Mouse (Mus musculus): ENCODE results near the gene Klhdc8b. TPM values are rescaled to one million over a fixed set of nuclear protein-coding genes. Genes with fewer than 3 reads are reported as not detected.

Klhdc8b gene
- polyA plus RNA-seq, 1 experiment from 2014 or later: 69.1 TPM

DNA sequence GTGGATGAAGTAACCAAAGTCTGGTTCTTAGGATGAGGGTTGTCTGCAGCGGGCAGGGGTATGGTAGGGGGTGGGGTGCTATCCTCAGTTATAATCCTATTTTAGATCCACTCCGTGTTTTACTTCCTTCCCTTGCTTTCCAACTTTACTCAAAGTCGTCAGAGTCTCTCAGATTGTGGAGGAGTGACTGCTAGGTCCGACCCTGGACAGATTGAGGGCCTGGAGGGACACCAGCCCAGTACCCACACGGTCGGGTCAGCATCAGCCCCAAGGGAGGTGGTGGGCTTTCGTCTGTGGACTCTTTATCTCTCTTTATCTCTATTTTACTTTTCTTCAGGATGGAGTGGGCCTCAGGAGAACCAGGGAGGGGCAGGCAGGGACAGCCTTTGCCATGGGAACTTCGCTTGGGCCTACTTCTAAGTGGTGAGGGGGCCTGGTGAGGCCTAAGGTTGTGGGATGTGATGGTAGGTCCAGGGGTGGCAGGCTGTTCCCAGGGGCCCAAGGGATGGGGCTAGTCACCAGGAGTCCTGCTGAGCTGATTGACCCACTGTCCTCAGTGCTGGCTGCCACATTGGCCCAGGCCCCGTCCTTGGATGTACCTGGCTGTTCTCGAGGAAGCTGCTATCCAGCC lies 18.5 kb upstream of the Klhdc8b start, which contains the start of gene Lamb2:
Lamb2 (plus strand) TSS at position 16 of the 631 bp plus-strand sequence.
- H3K27ac ChIP-seq: peak within 1 kb of the TSS; percentile 36; the same call in 1 of the 2 replicates
- 8% methylated on average over 10 of the region's 10 CpGs for WGBS
- peak within 1 kb of the TSS; percentile 38 for H3K4me3 ChIP-seq
- peak within 1 kb of the TSS; percentile 55 for H3K4me2 ChIP-seq
- peaks cover 23% of the 10 kb centered on the region for H3K4me1 ChIP-seq (replicated peaks)
- no peaks in the 10 kb centered on the region; the same call in 1 of the 2 replicates for H3K36me3 ChIP-seq
- ATAC-seq (ENCODE audit: low FRiP score): 0 out of 2 replicates have a peak, but pooled peaks have one; percentile 33
- H3K9ac ChIP-seq: peak within 1 kb of the TSS; percentile 66
- no peaks in the 10 kb centered on the region for H3K9me3 ChIP-seq
- no peaks in the 10 kb centered on the region for H3K27me3 ChIP-seq

DNA sequence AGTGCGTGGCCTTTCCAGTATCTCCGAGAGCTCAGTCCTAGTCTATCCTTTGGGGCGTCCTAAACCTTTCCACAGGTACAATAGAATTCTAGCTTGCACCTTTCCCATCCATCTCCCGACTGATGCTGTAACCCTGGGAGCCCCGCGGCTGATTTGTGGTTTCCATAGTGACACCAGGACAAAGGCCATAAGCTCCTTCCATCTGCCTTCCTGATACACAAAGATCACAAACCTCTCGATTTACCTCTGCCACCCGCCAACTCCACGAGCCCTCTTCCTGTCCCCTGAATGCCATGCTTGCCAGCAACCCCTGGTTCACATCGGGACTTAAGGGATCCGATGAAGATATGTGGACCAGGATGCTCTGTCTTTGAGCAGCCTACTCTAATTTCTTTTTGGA lies 17.9 kb upstream of the Klhdc8b start:
- H3K9ac ChIP-seq: 0 out of 2 replicates have a peak overlapping the region, but pooled peaks have one; percentile 29

DNA sequence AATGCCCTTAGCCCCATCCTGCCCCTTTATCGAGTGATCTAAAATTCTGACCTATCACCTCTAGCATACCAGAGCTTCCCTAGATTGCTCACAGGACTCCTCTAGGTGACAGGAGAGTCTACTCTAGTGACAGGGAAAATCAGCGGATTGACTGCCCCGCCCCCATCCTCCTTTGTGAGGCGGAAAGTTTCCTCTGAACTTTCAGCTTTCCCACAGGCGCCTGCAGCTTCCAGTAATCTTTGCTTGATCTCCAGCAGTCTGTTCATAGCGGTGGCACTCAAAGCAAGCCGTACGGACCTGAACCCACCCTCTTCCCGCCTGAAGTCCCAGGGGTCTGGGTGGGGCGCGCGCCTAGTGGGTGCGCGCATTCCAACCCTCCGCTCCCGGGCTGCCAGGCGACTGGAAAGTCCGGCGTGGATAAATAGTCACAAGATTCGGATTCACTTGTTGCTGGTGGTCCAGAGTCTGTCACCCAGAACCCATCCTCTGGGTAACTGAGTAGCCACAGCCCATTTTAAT lies 17.3 kb upstream of the Klhdc8b start:
- ATAC-seq (ENCODE audit: low FRiP score): peak; percentile 78; the same call in 1 of the 2 replicates
- Histone ChIP-seq H3K27ac (peak overlapping the region; percentile 31; the same call in 1 of the 2 replicates), H3K27me3 (no peaks in the 10 kb centered on the region), H3K36me3 (no peaks in the 10 kb centered on the region), H3K4me3 (peak overlapping the region; percentile 34), H3K4me1 (replicated peaks) (peaks cover 23% of the 10 kb centered on the region), H3K9ac (peak overlapping the region; percentile 53; the same call in 1 of the 2 replicates), H3K4me2 (peak overlapping the region; percentile 55), H3K9me3 (no peaks in the 10 kb centered on the region)
- WGBS: under 1% methylated on average over 20 of the region's 20 CpGs

More for the DNA sequence above, 17.9 kb upstream of the Klhdc8b start:
- 0 out of 2 replicates have a peak overlapping the region, but pooled peaks have one; percentile 20 for H3K27ac ChIP-seq
- no peaks in the 10 kb centered on the region for H3K27me3 ChIP-seq
- no peaks in the 10 kb centered on the region for H3K36me3 ChIP-seq
- 30% methylated on average over 11 of the region's 11 CpGs for WGBS
- peak overlapping the region; percentile 55 for H3K4me2 ChIP-seq
- no peak for ATAC-seq (ENCODE audit: low FRiP score)
- H3K9me3 ChIP-seq: no peaks in the 10 kb centered on the region
- H3K4me1 ChIP-seq (replicated peaks): peaks cover 23% of the 10 kb centered on the region
- H3K4me3 ChIP-seq: peak overlapping the region; percentile 34; the same call in 1 of the 2 replicates

DNA sequence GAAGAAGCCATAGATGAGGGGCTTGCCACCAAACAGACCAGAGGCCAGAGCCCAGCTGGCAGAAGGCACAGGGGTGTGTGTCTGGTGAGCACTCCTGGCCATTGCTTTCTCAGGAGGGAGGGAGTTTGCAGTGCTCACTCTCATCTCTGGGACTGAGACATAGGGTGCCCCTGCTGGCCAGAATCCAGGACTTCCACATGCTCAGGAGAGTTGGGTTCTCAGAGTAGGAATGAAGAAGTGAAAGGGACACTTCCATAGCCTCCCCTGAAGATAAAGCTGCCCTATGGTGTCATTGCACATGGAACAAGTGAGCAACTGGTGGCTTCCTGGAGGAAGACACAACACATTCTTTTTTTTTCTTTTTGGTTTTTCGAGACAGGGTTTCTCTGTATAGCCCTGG lies 13.1 kb upstream of the Klhdc8b start:
- no peak overlapping the region for H3K4me2 ChIP-seq
- no peaks in the 10 kb centered on the region for H3K27me3 ChIP-seq
- no peaks in the 10 kb centered on the region for H3K9me3 ChIP-seq
- H3K27ac ChIP-seq: no peak overlapping the region
- no peak for ATAC-seq (ENCODE audit: low FRiP score)
- no peaks in the 10 kb centered on the region for H3K36me3 ChIP-seq
- 100% methylated on average over 1 of the region's 1 CpGs for whole genome bisulfite sequencing
- no peak overlapping the region for H3K4me3 ChIP-seq
- H3K9ac ChIP-seq: no peak overlapping the region
- peaks cover 11% of the 10 kb centered on the region for H3K4me1 ChIP-seq (replicated peaks)

DNA sequence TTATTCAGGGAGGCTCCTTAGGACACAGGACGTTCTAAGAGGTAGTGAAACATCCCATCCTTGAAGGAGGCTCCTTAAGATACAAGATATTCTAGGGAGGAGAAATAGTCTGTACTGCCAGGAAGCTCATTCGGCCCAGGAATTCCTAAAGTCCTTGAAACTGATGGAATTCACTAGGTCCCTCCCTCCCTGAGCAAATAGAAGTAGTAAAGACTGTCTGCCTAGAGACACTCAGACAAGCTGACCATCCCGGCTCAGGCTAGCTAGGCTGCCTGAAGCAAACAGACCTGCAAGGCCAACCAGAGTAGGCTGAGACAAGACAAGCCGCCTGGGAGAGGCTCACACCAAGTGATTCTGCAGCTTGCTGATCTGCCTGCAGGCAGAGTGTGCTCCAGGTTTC lies 8.5 kb upstream of the Klhdc8b start:
- Histone ChIP-seq H3K4me2 (no peak overlapping the region), H3K9me3 (no peaks in the 10 kb centered on the region), H3K36me3 (peaks cover 33% of the 10 kb centered on the region), H3K9ac (no peak overlapping the region), H3K27ac (no peak overlapping the region), H3K27me3 (no peaks in the 10 kb centered on the region), H3K4me3 (no peak overlapping the region), H3K4me1 (replicated peaks) (no peaks in the 10 kb centered on the region)
- 74% methylated on average over 4 of the region's 4 CpGs for WGBS
- ATAC-seq (ENCODE audit: low FRiP score): no peak

DNA sequence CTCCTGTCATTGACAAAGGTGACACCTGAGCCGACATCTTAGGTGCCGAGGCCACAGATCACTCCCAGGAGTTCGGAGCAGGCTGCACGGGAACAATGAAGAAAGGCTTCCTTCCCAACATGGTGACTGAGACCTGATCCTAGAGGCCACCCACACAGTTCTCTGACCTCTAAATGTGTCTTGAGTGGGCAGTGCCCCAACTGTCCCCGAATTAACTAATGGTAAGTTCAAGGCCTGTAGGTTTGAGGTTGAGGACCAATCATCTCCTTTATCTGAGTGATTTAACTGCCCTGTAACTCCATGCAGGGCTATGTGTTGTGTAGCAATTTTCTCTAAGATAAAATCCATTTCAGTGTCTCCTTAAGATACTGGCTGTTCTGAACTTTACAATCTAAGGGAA lies 8.0 kb upstream of the Klhdc8b start:
- no peaks in the 10 kb centered on the region for H3K9me3 ChIP-seq
- no peak overlapping the region for H3K27ac ChIP-seq
- WGBS: 81% methylated on average over 5 of the region's 5 CpGs
- no peak overlapping the region for H3K4me2 ChIP-seq
- H3K36me3 ChIP-seq: peaks cover 37% of the 10 kb centered on the region
- no peak for ATAC-seq (ENCODE audit: low FRiP score)
- H3K9ac ChIP-seq: no peak overlapping the region
- no peak overlapping the region for H3K4me3 ChIP-seq
- H3K27me3 ChIP-seq: no peaks in the 10 kb centered on the region
- H3K4me1 ChIP-seq (replicated peaks): no peaks in the 10 kb centered on the region

DNA sequence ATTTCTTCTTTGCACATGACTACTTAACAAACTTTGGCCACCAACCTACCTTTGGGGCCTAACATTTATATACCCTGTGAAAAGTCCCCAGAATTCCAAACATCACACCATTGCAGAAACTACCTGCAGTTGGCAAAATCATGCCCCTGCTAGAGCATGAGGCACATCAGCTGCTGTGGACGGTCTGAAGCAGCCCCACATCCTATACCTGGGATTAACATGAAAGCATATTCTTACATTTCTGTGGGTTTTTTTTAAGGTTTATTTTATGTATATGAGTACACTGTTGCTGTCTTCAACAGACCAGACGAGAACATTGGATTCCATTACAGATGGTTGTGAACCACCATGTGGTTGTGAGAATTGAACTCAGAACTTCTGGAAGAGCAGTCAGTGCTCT lies 4.8 kb upstream of the Klhdc8b start:
- 97% methylated on average over 2 of the region's 2 CpGs for WGBS
- ATAC-seq (ENCODE audit: low FRiP score): no peak
- Histone ChIP-seq H3K4me3 (no peak overlapping the region), H3K4me1 (replicated peaks) (peaks cover 13% of the 10 kb centered on the region), H3K4me2 (no peak overlapping the region), H3K27ac (no peak overlapping the region), H3K9ac (no peak overlapping the region), H3K9me3 (no peaks in the 10 kb centered on the region), H3K27me3 (no peaks in the 10 kb centered on the region), H3K36me3 (peaks cover 55% of the 10 kb centered on the region)

DNA sequence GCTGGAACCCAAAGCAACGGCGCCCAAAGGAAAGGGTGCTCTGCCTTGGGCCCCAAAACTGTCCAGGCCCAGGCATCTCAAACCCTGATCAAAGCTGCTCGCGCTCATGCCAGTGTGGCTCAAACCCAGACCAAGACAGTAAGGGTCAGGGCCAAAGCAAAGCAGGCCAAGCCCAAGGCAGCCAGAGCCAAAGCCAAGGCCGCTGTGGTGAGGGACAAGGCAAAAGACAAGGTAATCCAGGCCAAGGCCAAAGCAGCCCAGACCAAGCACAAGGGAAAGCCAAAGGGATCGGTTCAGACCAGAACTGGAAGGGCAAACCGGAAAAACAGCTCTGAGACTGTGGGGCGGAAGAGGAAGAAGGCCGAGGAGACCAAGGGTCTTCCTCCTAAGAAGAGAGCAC lies 2.3 kb upstream of the Klhdc8b start:
- H3K27me3 ChIP-seq: 0 out of 2 replicates have a peak, but pooled peaks cover 3% of the 10 kb centered on the region
- H3K4me2 ChIP-seq: no peak overlapping the region
- no peaks in the 10 kb centered on the region for H3K9me3 ChIP-seq
- H3K36me3 ChIP-seq: peaks cover 55% of the 10 kb centered on the region
- H3K27ac ChIP-seq: no peak overlapping the region
- H3K4me3 ChIP-seq: no peak overlapping the region
- peaks cover 21% of the 10 kb centered on the region for H3K4me1 ChIP-seq (replicated peaks)
- 98% methylated on average over 9 of the region's 9 CpGs for WGBS
- no peak for ATAC-seq (ENCODE audit: low FRiP score)
- no peak overlapping the region for H3K9ac ChIP-seq

DNA sequence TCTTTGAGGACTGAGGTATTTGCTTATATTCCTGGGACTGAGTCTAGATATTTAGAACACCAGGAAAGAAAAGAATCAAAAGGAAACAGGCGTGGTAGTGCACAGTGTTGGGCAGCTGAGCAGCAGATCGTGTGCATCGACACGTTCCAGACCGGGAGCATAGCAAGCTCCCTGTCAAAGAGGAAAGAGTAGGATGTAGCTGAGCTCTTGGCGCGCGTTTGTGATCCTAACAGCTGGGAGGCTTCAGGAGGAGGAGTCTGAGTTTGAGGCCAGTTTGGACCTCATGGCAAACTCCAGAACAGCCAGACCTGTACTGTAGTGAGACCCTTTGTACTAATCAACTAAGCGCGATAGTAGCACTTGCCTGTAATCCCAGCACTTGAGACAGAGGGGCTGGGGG lies 811 bp upstream of the Klhdc8b start:
- Histone ChIP-seq H3K9ac (0 out of 2 replicates have a peak overlapping the region, but pooled peaks have one; percentile 39), H3K4me2 (peak overlapping the region; percentile 80; the same call in 1 of the 2 replicates), H3K4me3 (no peak overlapping the region), H3K9me3 (no peaks in the 10 kb centered on the region), H3K36me3 (peaks cover 45% of the 10 kb centered on the region), H3K27ac (no peak overlapping the region), H3K4me1 (replicated peaks) (peaks cover 21% of the 10 kb centered on the region), H3K27me3 (0 out of 2 replicates have a peak, but pooled peaks cover 3% of the 10 kb centered on the region)
- 93% methylated on average over 10 of the region's 10 CpGs for WGBS
- ATAC-seq (ENCODE audit: low FRiP score): no peak

DNA sequence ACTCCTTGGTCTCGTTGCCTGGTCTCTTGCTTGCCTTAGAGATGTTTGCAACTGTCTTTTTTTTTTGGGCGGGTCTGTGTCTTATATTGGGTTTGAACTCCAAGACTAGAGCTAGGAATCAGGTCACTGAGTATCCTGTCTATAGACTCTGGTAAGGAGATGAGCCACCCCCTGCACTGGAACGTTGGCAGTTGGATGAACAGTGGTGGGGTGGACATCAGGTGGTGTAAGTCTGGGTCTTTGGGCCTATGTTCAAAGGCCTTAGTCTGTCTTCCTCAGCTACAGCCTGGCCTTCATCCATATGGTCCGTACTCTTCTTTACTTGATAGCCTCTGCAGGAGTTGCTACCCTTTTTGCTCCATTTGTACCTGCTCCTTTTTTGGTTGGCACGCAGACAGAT lies 294 bp upstream of the Klhdc8b start:
- Histone ChIP-seq H3K9ac (peak overlapping the region; percentile 91), H3K4me1 (replicated peaks) (peaks cover 21% of the 10 kb centered on the region), H3K4me2 (peak overlapping the region; percentile 80), H3K9me3 (no peaks in the 10 kb centered on the region), H3K27ac (no peak overlapping the region), H3K4me3 (peak overlapping the region; percentile 89), H3K36me3 (peaks cover 40% of the 10 kb centered on the region), H3K27me3 (0 out of 2 replicates have a peak, but pooled peaks cover 3% of the 10 kb centered on the region)
- ATAC-seq (ENCODE audit: low FRiP score): no peak
- WGBS: 93% methylated on average over 5 of the region's 5 CpGs

DNA sequence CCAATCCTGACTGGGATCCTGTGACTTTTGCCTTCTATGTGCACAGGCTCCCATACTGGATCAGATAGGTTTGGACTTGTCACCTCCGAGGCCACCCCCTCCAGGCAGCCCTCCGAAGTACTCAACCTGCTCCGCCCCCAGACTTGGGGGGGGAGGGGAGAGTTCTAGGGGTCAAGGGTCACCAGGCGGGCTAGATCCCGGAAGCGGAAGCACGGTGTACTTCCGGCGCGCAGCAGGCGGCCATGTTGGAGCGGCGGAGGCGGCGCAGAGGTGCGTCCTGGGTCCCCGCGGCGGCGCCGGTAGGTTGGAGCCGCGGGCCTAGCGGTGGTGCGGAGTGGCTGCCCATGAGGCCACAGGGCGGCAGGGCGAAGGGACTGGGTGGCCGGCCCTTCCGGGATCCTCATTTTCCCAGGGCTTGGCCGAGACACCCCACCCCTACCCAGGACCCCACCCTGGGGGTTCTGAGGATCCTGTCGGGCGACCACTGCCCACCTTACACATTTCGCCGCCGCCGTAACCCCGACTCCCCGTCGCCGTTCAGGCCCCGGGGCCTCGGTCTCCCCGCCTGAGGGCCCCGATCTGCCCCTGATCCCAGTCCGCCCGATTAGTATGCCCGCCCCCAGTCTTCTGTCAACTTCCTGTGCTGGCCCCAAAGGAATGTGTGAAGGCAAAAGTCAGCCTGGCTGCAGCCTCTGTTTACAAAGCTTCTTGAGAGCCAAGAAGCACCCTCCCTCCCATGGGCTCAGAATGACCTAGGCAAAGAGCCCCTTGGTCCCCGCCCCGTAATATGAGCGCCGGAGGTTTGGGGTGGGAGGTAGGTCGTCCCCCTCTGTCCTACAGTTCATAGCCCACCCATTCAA lies 832 bp downstream of the Klhdc8b start, which contains the start of gene Ccdc71:
Ccdc71 (plus strand) TSS at position 209 of the 860 bp plus-strand sequence.
- peaks cover 29% of the 10 kb centered on the region for H3K36me3 ChIP-seq
- peaks cover 21% of the 10 kb centered on the region for H3K4me1 ChIP-seq (replicated peaks)
- no peaks in the 10 kb centered on the region for H3K9me3 ChIP-seq
- peak; percentile 83 for ATAC-seq (ENCODE audit: low FRiP score)
- H3K9ac ChIP-seq: peak within 1 kb of the TSS; percentile 91
- peak within 1 kb of the TSS; percentile 80 for H3K4me2 ChIP-seq
- under 1% methylated on average over 45 of the region's 52 CpGs for WGBS
- peaks cover 13% of the 10 kb centered on the region for H3K27me3 ChIP-seq
- H3K27ac ChIP-seq: peak within 1 kb of the TSS; percentile 90
- H3K4me3 ChIP-seq: peak within 1 kb of the TSS; percentile 89

DNA sequence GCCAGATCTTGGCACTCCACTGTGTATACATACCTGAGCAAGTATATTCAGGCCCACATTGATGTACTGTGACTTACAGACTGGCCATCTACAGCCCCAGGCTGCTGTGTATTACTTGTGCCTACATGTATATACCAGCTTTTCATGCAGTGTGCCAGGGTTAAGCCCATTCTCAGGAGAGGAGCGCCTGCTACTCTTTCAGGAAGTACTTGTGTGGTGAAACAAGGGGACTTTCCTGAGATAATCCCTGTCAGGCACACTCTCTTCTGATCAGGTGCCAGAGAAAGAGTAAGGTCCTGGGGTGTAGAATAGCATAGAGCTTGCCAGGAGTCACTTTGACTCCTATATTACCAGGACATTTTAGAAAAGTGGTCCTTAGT lies 1.5 kb downstream of the Klhdc8b start:
- WGBS: 92% methylated on average over 1 of the region's 1 CpGs
- H3K36me3 ChIP-seq: peaks cover 23% of the 10 kb centered on the region
- H3K9me3 ChIP-seq: no peaks in the 10 kb centered on the region
- H3K27me3 ChIP-seq: peaks cover 14% of the 10 kb centered on the region
- peak overlapping the region; percentile 89 for H3K4me3 ChIP-seq
- H3K9ac ChIP-seq: no peak overlapping the region
- peak; percentile 10 for ATAC-seq (ENCODE audit: low FRiP score)
- peak overlapping the region; percentile 80 for H3K4me2 ChIP-seq
- peak overlapping the region; percentile 90 for H3K27ac ChIP-seq
- H3K4me1 ChIP-seq (replicated peaks): peaks cover 21% of the 10 kb centered on the region
